Mouse (Mus musculus): Measurements from ENCODE around the gene Pdzd8.

DNA sequence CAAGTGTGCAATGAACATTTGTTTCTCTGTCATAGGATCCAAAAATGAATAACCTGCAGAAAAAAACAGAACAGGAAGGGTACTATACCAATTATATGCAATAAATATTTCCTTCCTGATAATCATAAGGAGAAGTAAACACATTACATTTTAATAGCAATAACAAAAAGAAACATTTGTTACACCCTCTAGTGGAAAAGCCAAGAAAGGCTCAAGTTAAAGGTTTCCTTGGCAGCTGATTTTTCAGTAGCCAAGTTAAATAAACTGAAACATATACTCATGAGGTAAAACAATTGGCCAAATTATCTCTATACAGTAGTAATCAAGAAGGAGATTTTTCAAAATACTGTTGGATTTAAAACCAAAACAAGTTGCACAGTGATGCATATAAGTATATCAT lies 30.3 kb downstream of the Pdzd8 start:
- TF ChIP-seq CTCF (IDR thresholded peaks at IDR 0.05; ENCODE audit: low read depth, low read length) (no peak), POLR2A (IDR thresholded peaks at IDR 0.05; ENCODE audit: borderline replicate concordance, low read depth, low read length) (no peak)

Data from bone marrow macrophage, adult 2 months (primary cell).